Mouse (Mus musculus) adrenal gland (tissue): Measurements from ENCODE around the gene Vmn1r130.
"Not testable (repeated sequence)": the region's sequence is repeated elsewhere in the genome, so short reads cannot be mapped to it uniquely, and the experiment has no call there.

Source experiments
- intact Hi-C: fragments of 180-260 bp; cut with DNase I; formaldehyde crosslinking; loops from one replicate; pipeline ENCODE4 v1.15.1; 2025
- long read RNA-seq, 2 experiments: library from polyadenylated mRNA; unstranded; transcript quantifications; one replicate each; pipeline ENCODE4 v2.0.0; 2020; ENCODE audit warnings: borderline replicate concordance in 1 of 2; ENCODE audit not compliant: insufficient replicate concordance in 1 of 2

Vmn1r130 gene
- long read RNA-seq, experiment 1, result 0 reads
- long read RNA-seq, experiment 2, result 0 reads

- intact Hi-C loops, result not testable (repeated sequence)
Measured at GRCm38 (mm10) chr7:21511480-21511879, at the start of gene Vmn1r130. Gene Vmn1r130, plus strand, starts transcription at chr7:21511780.

GRCm38 (mm10) chr7:21545990-21546389, 34.4 kb downstream of the Vmn1r130 start, which contains the start of gene Vmn1r131:
Gene Vmn1r131, minus strand, starts transcription at chr7:21546090.
- intact Hi-C loops, result not testable (repeated sequence)
